Mouse (Mus musculus): ENCODE data around the gene Esp8.

DNA sequence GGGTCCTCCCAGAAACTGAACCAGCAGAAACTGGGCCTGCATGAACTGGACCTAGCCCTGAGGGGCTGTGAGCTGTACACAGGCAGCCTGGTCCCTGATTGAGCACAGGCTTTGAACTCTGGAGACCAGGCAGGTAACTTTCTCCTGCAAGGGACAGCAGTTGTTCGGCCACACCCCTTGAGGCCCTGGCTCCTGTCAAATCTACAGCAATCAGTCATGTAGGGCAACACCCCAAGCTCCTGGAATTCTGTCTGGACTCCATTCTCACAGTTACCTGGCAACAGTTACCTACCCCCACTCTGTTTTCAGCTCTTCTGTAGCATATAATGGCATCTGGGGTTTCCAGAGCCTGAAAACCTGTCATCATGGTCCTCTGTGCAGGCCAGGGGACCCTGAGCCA lies 11.3 kb downstream of the Esp8 start:
- TF ChIP-seq MEF2A (IDR thresholded peaks at IDR 0.05; ENCODE audit: extremely low read depth, insufficient replicate concordance, low read depth, low read length, poor library complexity, severe bottlenecking) (no peak), USF2 (IDR thresholded peaks at IDR 0.05; ENCODE audit: borderline replicate concordance in 1 of 2, insufficient read depth in 1 of 2, low read depth in 1 of 2, low read length in 2 of 2) (no peak), GABPA (IDR thresholded peaks at IDR 0.05; ENCODE audit: low read depth, low read length) (no peak), POLR2AphosphoS2 (IDR thresholded peaks at IDR 0.05; ENCODE audit: low read length) (no peak), MYB (IDR thresholded peaks at IDR 0.05; ENCODE audit: low read depth, low read length) (no peak), ELF1 (IDR thresholded peaks at IDR 0.05; ENCODE audit: low read depth, low read length) (no peak), MXI1 (IDR thresholded peaks at IDR 0.05; ENCODE audit: low read depth, low read length) (no peak), POLR2A (IDR thresholded peaks at IDR 0.05; ENCODE audit: control insufficient read depth in 1 of 2, insufficient read depth in 1 of 2, low read depth in 1 of 2, low read length in 2 of 2, poor library complexity in 1 of 2) (no peak), MAZ (IDR thresholded peaks at IDR 0.05; ENCODE audit: low read depth, low read length) (no peak), MAFK (IDR thresholded peaks at IDR 0.05; ENCODE audit: borderline replicate concordance, low read depth, low read length) (no peak), USF1 (IDR thresholded peaks at IDR 0.05; ENCODE audit: low read depth, low read length) (no peak)
